Mouse (Mus musculus) testis, adult 2 months (tissue): ENCODE measurements around the gene Aff1. TPM values are rescaled to one million over a fixed set of nuclear protein-coding genes. Genes with fewer than 3 reads are reported as not detected.

Source experiments
- H3K27ac ChIP-seq: fragments of 200-500 bp; 2 replicates; pipeline ENCODE4 v1.5.1; 2012; ENCODE audit warnings: low read depth, low read length; ENCODE audit not compliant: control insufficient read depth, insufficient read depth
- H3K27me3 ChIP-seq: fragments of 200-500 bp; 2 replicates; pipeline ENCODE4 v1.6.1; 2012; ENCODE audit warnings: mild to moderate bottlenecking, low read length, moderate library complexity; ENCODE audit not compliant: control insufficient read depth, insufficient read depth
- H3K36me3 ChIP-seq: fragments of 200-500 bp; 2 replicates; pipeline ENCODE4 v1.6.1; 2012; ENCODE audit warnings: mild to moderate bottlenecking, low read length; ENCODE audit not compliant: control insufficient read depth, insufficient read depth
- H3K4me1 ChIP-seq: fragments of 200-500 bp; 2 replicates; pipeline ENCODE4 v1.6.1; 2012; ENCODE audit warnings: low read length; ENCODE audit not compliant: control insufficient read depth, insufficient read depth
- H3K4me3 ChIP-seq: fragments of 200-500 bp; 2 replicates; pipeline ENCODE4 v1.5.1; 2012; ENCODE audit warnings: low read depth, mild to moderate bottlenecking, low read length, moderate library complexity, mixed read lengths; ENCODE audit not compliant: control insufficient read depth
- CTCF ChIP-seq: fragments of 200-500 bp; IDR thresholded peaks from 2 replicates; pipeline ENCODE4 v1.5.1; 2012; ENCODE audit warnings: low read depth, mild to moderate bottlenecking, inconsistent platforms, low read length, moderate library complexity; ENCODE audit not compliant: control insufficient read depth, insufficient read depth, insufficient replicate concordance
- POLR2A ChIP-seq: fragments of 200-500 bp; IDR thresholded peaks from 2 replicates; pipeline ENCODE4 v1.6.1; 2012; ENCODE audit warnings: low read depth, mild to moderate bottlenecking, inconsistent platforms, low read length, moderate library complexity; ENCODE audit not compliant: control insufficient read depth
- polyA plus RNA-seq: library from polyadenylated mRNA; depleted of rRNA; stranded (reverse); fragments of >200 nt; gene quantifications from 2 replicates; pipeline ENCODE4 v1.2.3, GENCODE M21; 2012

Aff1 gene
- polyA plus RNA-seq, 1 experiment = 1.3 TPM

- TF ChIP-seq CTCF = no peak
- TF ChIP-seq POLR2A = no peak
- Histone ChIP-seq H3K36me3 (no peaks in the 10 kb centered on the region), H3K4me1 (peaks cover 3% of the 10 kb centered on the region), H3K27me3 (no peaks in the 10 kb centered on the region), H3K4me3 (no peak overlapping the region), H3K27ac (no peak overlapping the region)
These were observed 24.7 kb downstream of the Aff1 start for GRCm38 (mm10) chr5:103716824-103717342.

- Histone ChIP-seq H3K4me3 (no peak overlapping the region), H3K4me1 (no peaks in the 10 kb centered on the region), H3K27me3 (no peaks in the 10 kb centered on the region), H3K36me3 (no peaks in the 10 kb centered on the region), H3K27ac (no peak overlapping the region)
- TF ChIP-seq POLR2A (no peak), CTCF (no peak)
These were observed 27.0 kb downstream of the Aff1 start for GRCm38 (mm10) chr5:103719131-103719530.

GRCm38 (mm10) chr5:103719851-103720250, 27.7 kb downstream of the Aff1 start:
- Histone ChIP-seq H3K36me3 (no peaks in the 10 kb centered on the region), H3K27ac (no peak overlapping the region)
- TF ChIP-seq CTCF (no peak), POLR2A (no peak)

GRCm38 (mm10) chr5:103720967-103721366, 28.8 kb downstream of the Aff1 start:
- H3K4me3 ChIP-seq = no peak overlapping the region
- no peaks in the 10 kb centered on the region for H3K4me1 ChIP-seq
- no peaks in the 10 kb centered on the region for H3K27me3 ChIP-seq
- no peak overlapping the region for H3K27ac ChIP-seq
- H3K36me3 ChIP-seq = no peaks in the 10 kb centered on the region
- TF ChIP-seq POLR2A = no peak
- TF ChIP-seq CTCF = no peak

More at GRCm38 (mm10) chr5:103719851-103720250, 27.7 kb downstream of the Aff1 start:
- Histone ChIP-seq H3K4me1 (no peaks in the 10 kb centered on the region), H3K27me3 (no peaks in the 10 kb centered on the region), H3K4me3 (no peak overlapping the region)

GRCm38 (mm10) chr5:103721490-103721889, 29.3 kb downstream of the Aff1 start:
- Histone ChIP-seq H3K36me3 (no peaks in the 10 kb centered on the region), H3K4me1 (no peaks in the 10 kb centered on the region), H3K4me3 (no peak overlapping the region), H3K27ac (no peak overlapping the region), H3K27me3 (no peaks in the 10 kb centered on the region)
- TF ChIP-seq CTCF = no peak
- no peak for TF ChIP-seq POLR2A

GRCm38 (mm10) chr5:103722721-103723120, 30.5 kb downstream of the Aff1 start:
- H3K4me3 ChIP-seq = no peak overlapping the region
- no peaks in the 10 kb centered on the region for H3K4me1 ChIP-seq
- H3K27ac ChIP-seq = no peak overlapping the region
- no peaks in the 10 kb centered on the region for H3K36me3 ChIP-seq
- H3K27me3 ChIP-seq = no peaks in the 10 kb centered on the region
- no peak for TF ChIP-seq CTCF
- TF ChIP-seq POLR2A = no peak

- no peaks in the 10 kb centered on the region for H3K4me1 ChIP-seq
- no peak overlapping the region for H3K4me3 ChIP-seq
- no peak overlapping the region for H3K27ac ChIP-seq
- H3K36me3 ChIP-seq = no peaks in the 10 kb centered on the region
- H3K27me3 ChIP-seq = no peaks in the 10 kb centered on the region
- TF ChIP-seq CTCF = no peak
- TF ChIP-seq POLR2A = no peak
These were observed 32.2 kb downstream of the Aff1 start for GRCm38 (mm10) chr5:103724384-103724783.

- no peaks in the 10 kb centered on the region for H3K27me3 ChIP-seq
- no peaks in the 10 kb centered on the region for H3K36me3 ChIP-seq
- no peak overlapping the region for H3K27ac ChIP-seq
- H3K4me3 ChIP-seq = no peak overlapping the region
- no peaks in the 10 kb centered on the region for H3K4me1 ChIP-seq
- TF ChIP-seq POLR2A (no peak), CTCF (no peak)
These were observed 32.6 kb downstream of the Aff1 start for GRCm38 (mm10) chr5:103724823-103725222.
